Mouse (Mus musculus): ENCODE data around the gene Wars2. TPM values are rescaled to one million over a fixed set of nuclear protein-coding genes. Genes with fewer than 3 reads are reported as not detected.
A peak's percentile ranks its signal among the peaks of the same experiment; 100 is the strongest.

Wars2 gene
- polyA plus RNA-seq, 1 experiment from 2014 or later = 2.9 TPM

GRCm38 (mm10) chr3:99157451-99158015 lies 16.7 kb downstream of the Wars2 start:
- Histone ChIP-seq H3K4me3 (ENCODE audit: low read depth, low read length) (no peak overlapping the region), H3K9me3 (ENCODE audit: control insufficient read depth) (no peaks in the 10 kb centered on the region), H3K4me1 (replicated peaks; ENCODE audit: control insufficient read depth, insufficient read depth, low read length) (no peaks in the 10 kb centered on the region), H3K27ac (ENCODE audit: low read depth, low read length) (no peak overlapping the region), H3K27me3 (replicated peaks; ENCODE audit: control insufficient read depth, insufficient read depth, low read length) (no peaks in the 10 kb centered on the region), H3K9ac (ENCODE audit: low read depth, low read length) (no peak overlapping the region), H3K36me3 (ENCODE audit: control insufficient read depth, insufficient read depth) (no peaks in the 10 kb centered on the region), H3K4me2 (replicated peaks; ENCODE audit: low read depth) (no peak overlapping the region)
- no peak for TF ChIP-seq CTCF (IDR thresholded peaks at IDR 0.05; ENCODE audit: low read depth)
- ATAC-seq = peak; percentile 72
- WGBS = 45% methylated on average over 4 of the region's 4 CpGs

- no peaks in the 10 kb centered on the region for H3K4me1 ChIP-seq (replicated peaks; ENCODE audit: control insufficient read depth, insufficient read depth, low read length)
- no peak for TF ChIP-seq CTCF (IDR thresholded peaks at IDR 0.05; ENCODE audit: low read depth)
- no peaks in the 10 kb centered on the region for H3K9me3 ChIP-seq (ENCODE audit: control insufficient read depth)
- no peaks in the 10 kb centered on the region for H3K36me3 ChIP-seq (ENCODE audit: control insufficient read depth, insufficient read depth)
- no peak overlapping the region for H3K27ac ChIP-seq (ENCODE audit: low read depth, low read length)
- no peak for ATAC-seq
- H3K4me3 ChIP-seq (ENCODE audit: low read depth, low read length) = no peak overlapping the region
- WGBS = 93% methylated on average over 3 of the region's 3 CpGs
- no peak overlapping the region for H3K4me2 ChIP-seq (replicated peaks; ENCODE audit: low read depth)
- no peak overlapping the region for H3K9ac ChIP-seq (ENCODE audit: low read depth, low read length)
- H3K27me3 ChIP-seq (replicated peaks; ENCODE audit: control insufficient read depth, insufficient read depth, low read length) = no peaks in the 10 kb centered on the region
These were observed 19.1 kb downstream of the Wars2 start for GRCm38 (mm10) chr3:99160016-99160415.

DNA sequence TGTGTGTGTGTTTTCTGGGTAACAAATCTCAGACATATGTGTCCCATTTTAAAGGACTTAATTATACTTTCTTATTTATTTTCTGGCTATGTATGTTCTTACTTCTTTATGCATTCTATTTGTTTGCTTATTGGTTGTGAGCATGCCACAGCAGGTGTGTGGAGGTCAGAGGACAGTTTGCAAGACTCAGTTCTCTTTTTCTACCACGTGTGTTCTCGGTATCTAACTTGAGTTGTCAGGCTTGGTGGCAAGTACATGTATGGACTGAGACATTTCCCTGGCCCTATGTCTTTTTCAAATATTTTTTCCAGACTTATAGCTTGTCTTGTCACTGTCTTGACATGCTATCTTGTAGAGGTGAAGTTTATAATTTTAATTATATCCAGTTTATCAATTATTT lies 21.3 kb downstream of the Wars2 start:
- H3K9ac ChIP-seq (ENCODE audit: low read depth, low read length) = no peak overlapping the region
- WGBS = 83% methylated on average over 2 of the region's 2 CpGs
- H3K9me3 ChIP-seq (ENCODE audit: control insufficient read depth) = no peaks in the 10 kb centered on the region
- no peaks in the 10 kb centered on the region for H3K27me3 ChIP-seq (replicated peaks; ENCODE audit: control insufficient read depth, insufficient read depth, low read length)
- no peak overlapping the region for H3K4me2 ChIP-seq (replicated peaks; ENCODE audit: low read depth)
- H3K27ac ChIP-seq (ENCODE audit: low read depth, low read length) = no peak overlapping the region
- H3K36me3 ChIP-seq (ENCODE audit: control insufficient read depth, insufficient read depth) = no peaks in the 10 kb centered on the region
- TF ChIP-seq CTCF (IDR thresholded peaks at IDR 0.05; ENCODE audit: low read depth) = no peak
- H3K4me3 ChIP-seq (ENCODE audit: low read depth, low read length) = no peak overlapping the region
- H3K4me1 ChIP-seq (replicated peaks; ENCODE audit: control insufficient read depth, insufficient read depth, low read length) = no peaks in the 10 kb centered on the region
- ATAC-seq = no peak

- Histone ChIP-seq H3K27me3 (replicated peaks; ENCODE audit: control insufficient read depth, insufficient read depth, low read length) (no peaks in the 10 kb centered on the region), H3K27ac (ENCODE audit: low read depth, low read length) (no peak overlapping the region), H3K4me3 (ENCODE audit: low read depth, low read length) (no peak overlapping the region), H3K36me3 (ENCODE audit: control insufficient read depth, insufficient read depth) (no peaks in the 10 kb centered on the region), H3K4me2 (replicated peaks; ENCODE audit: low read depth) (no peak overlapping the region), H3K9me3 (ENCODE audit: control insufficient read depth) (no peaks in the 10 kb centered on the region), H3K4me1 (replicated peaks; ENCODE audit: control insufficient read depth, insufficient read depth, low read length) (no peaks in the 10 kb centered on the region), H3K9ac (ENCODE audit: low read depth, low read length) (no peak overlapping the region)
- TF ChIP-seq CTCF (IDR thresholded peaks at IDR 0.05; ENCODE audit: low read depth) = peak; percentile 45
- ATAC-seq = no peak
- WGBS = 63% methylated on average over 4 of the region's 4 CpGs
These were observed 26.9 kb downstream of the Wars2 start for GRCm38 (mm10) chr3:99167734-99168133.

DNA sequence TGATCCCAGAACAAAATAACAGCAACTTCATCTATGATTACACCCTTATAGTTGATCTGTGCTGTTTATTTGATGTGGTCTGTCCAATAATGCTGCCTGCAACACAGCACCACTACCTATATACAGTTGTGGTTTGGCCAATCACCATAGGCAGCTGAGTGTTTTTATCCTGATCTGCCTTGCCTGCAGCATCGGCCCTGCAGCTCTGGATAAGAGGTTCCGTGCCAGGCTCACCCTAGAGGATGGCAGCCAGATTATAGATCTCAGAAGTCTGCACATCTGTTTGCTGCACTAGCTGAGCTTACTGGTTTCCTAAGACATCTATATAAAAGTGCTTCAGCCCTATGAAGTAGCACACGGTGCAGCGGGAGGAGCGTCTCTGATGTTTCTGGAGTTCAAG lies 32.3 kb downstream of the Wars2 start:
- no peaks in the 10 kb centered on the region for H3K36me3 ChIP-seq (ENCODE audit: control insufficient read depth, insufficient read depth)

DNA sequence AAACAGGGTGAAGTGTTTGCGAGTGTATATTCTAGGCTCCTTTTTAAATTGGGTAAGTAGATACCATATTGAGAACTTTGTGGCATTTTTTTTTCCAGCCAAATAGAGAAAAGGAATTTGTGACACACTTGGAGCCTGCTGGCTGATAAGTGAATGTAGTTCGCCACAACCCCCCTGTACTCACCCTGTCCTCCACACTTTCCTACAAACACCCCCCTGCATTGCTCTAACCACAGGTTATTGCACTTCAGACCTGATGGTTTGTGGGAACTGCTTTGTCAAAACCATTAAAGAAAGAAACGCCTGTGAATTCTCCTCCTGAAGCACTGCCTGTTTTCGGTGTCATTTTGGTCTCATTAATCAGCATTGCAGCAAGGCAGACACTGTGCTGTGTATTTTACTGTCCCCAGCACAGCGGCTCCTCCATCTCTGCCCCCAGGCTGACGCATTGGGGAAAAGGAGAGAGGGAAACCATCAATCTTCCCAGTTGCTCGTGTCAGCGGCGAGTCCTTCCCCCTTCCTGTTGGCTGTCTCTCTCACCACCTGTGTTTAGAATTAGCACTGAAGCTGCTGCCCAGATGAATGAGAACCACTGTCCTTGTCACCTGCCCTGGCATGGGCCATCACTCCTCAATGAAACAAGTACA lies 33.9 kb downstream of the Wars2 start:
- no peak overlapping the region for H3K4me2 ChIP-seq (replicated peaks; ENCODE audit: low read depth)
- ATAC-seq = no peak

More for the DNA sequence above, 32.3 kb downstream of the Wars2 start:
- no peak for TF ChIP-seq CTCF (IDR thresholded peaks at IDR 0.05; ENCODE audit: low read depth)
- Histone ChIP-seq H3K9ac (ENCODE audit: low read depth, low read length) (no peak overlapping the region), H3K27ac (ENCODE audit: low read depth, low read length) (no peak overlapping the region), H3K4me2 (replicated peaks; ENCODE audit: low read depth) (peak overlapping the region; percentile 18; the same call in 1 of the 2 replicates), H3K4me1 (replicated peaks; ENCODE audit: control insufficient read depth, insufficient read depth, low read length) (no peaks in the 10 kb centered on the region), H3K27me3 (replicated peaks; ENCODE audit: control insufficient read depth, insufficient read depth, low read length) (no peaks in the 10 kb centered on the region), H3K4me3 (ENCODE audit: low read depth, low read length) (no peak overlapping the region), H3K9me3 (ENCODE audit: control insufficient read depth) (no peaks in the 10 kb centered on the region)
- no peak for ATAC-seq
- whole genome bisulfite sequencing = 81% methylated on average over 5 of the region's 5 CpGs

More for the DNA sequence above, 33.9 kb downstream of the Wars2 start:
- no peaks in the 10 kb centered on the region for H3K4me1 ChIP-seq (replicated peaks; ENCODE audit: control insufficient read depth, insufficient read depth, low read length)
- no peaks in the 10 kb centered on the region for H3K36me3 ChIP-seq (ENCODE audit: control insufficient read depth, insufficient read depth)
- no peak for TF ChIP-seq CTCF (IDR thresholded peaks at IDR 0.05; ENCODE audit: low read depth)
- 58% methylated on average over 9 of the region's 9 CpGs for WGBS
- no peak overlapping the region for H3K27ac ChIP-seq (ENCODE audit: low read depth, low read length)
- no peaks in the 10 kb centered on the region for H3K9me3 ChIP-seq (ENCODE audit: control insufficient read depth)
- H3K27me3 ChIP-seq (replicated peaks; ENCODE audit: control insufficient read depth, insufficient read depth, low read length) = no peaks in the 10 kb centered on the region
- no peak overlapping the region for H3K4me3 ChIP-seq (ENCODE audit: low read depth, low read length)
- no peak overlapping the region for H3K9ac ChIP-seq (ENCODE audit: low read depth, low read length)

All from intestine, postnatal 0 days (tissue).